Mouse (Mus musculus): ENCODE data around the gene Abl2. TPM values are rescaled to one million over a fixed set of nuclear protein-coding genes. Genes with fewer than 3 reads are reported as not detected.

The Abl2 gene
- polyA plus RNA-seq, 1 experiment from 2014 or later, result 3.9 TPM

- H3K4me1 ChIP-seq, result no peaks in the 10 kb centered on the region
- no peak for ATAC-seq (ENCODE audit: borderline replicate concordance, extremely low read depth, low FRiP score, low TSS enrichment)
- no peak overlapping the region for H3K4me2 ChIP-seq
- peaks cover 38% of the 10 kb centered on the region for H3K36me3 ChIP-seq
- WGBS, result 85% methylated on average over 10 of the region's 10 CpGs
- H3K4me3 ChIP-seq, result no peak overlapping the region
- no peaks in the 10 kb centered on the region for H3K9me3 ChIP-seq
- no peak overlapping the region for H3K27ac ChIP-seq
- no peaks in the 10 kb centered on the region for H3K27me3 ChIP-seq
- H3K9ac ChIP-seq, result no peak overlapping the region
These were observed 83.2 kb downstream of the Abl2 start for GRCm38 (mm10) chr1:156641808-156642207.

DNA sequence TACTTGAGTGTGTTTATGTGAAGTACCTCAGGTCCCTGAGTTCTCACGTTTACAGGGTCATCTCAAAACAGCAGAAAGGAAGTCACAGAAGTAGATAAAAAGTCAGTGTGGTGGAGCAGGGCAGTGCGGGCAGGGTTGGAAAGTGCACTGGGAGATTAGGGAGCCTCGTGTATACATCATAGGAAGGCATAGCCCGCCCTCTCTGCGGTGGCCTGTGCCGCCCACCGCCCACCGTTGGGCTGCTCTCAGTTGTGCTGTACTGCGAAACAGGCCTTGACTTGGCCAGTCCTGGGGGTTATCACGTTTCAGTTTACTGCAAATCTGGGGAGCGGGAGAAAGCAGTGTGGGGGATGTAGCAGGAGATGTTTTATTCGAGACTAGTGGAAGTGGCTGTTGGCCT is 84.2 kb downstream of the Abl2 start:
- no peak for ATAC-seq (ENCODE audit: borderline replicate concordance, extremely low read depth, low FRiP score, low TSS enrichment)
- 61% methylated on average over 12 of the region's 12 CpGs for WGBS
- no peak overlapping the region for H3K4me2 ChIP-seq
- no peaks in the 10 kb centered on the region for H3K27me3 ChIP-seq
- H3K9me3 ChIP-seq, result no peaks in the 10 kb centered on the region
- H3K27ac ChIP-seq, result no peak overlapping the region
- no peak overlapping the region for H3K4me3 ChIP-seq
- no peaks in the 10 kb centered on the region for H3K4me1 ChIP-seq
- H3K36me3 ChIP-seq, result peaks cover 42% of the 10 kb centered on the region
- H3K9ac ChIP-seq, result no peak overlapping the region

DNA sequence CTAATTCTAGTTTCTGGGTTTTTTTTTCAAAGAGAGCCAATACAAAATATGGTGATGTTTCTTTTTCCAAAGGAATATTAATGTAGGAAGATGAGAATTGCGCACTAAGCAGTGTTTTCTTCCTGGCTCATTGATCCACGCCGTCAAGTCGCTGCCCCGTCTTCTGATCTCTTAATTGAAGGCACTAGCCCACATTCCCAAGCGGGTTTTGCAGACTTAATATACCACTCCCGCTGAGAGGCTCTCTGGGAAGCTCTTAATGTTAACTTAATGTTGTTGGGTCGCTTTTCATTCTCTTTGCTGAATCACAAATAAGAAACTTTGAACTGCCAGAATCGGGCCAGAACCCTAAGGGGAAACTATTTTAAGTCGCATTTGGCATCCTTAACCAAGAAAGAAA is 85.5 kb downstream of the Abl2 start:
- peaks cover 42% of the 10 kb centered on the region for H3K36me3 ChIP-seq
- WGBS, result 82% methylated on average over 10 of the region's 10 CpGs

DNA sequence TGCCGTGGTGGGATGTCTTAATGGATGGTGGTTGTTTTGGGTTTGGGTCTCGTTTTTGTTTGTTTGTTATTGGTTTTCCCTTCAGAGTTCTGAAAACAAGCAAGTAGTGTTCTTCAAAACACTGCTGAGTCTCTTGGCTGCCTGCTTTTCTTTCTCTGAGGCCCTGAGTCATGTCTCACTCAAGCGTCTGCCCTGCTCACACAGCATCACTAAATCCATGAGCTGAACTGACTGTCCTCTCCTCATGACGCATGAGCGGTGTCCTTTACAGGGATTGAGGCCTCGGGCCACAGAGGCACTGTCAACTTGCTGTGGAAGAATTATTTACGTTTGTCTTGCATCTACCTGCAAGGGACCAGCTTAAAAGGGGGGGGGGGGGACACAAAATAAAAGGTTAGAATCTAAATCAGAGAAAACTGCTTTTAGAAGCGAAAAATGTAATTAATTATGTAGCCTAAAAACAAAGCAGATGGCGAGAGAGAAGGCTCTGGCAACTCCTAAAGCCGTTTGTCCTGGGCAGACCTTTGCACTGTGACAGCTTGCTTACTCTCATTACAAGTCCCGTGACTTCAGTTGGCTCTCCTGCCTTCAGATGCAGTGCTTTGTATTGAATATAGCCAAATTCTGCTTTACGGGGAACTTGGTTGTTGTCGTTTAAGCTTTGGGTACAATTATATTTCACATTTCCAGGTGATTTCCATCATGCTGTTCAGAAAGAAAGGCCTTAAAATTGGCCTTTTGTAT is 86.4 kb downstream of the Abl2 start:
- Histone ChIP-seq H3K27ac (no peak overlapping the region), H3K4me2 (no peak overlapping the region), H3K27me3 (no peaks in the 10 kb centered on the region), H3K36me3 (peaks cover 40% of the 10 kb centered on the region), H3K4me3 (no peak overlapping the region), H3K4me1 (no peaks in the 10 kb centered on the region), H3K9ac (no peak overlapping the region), H3K9me3 (no peaks in the 10 kb centered on the region)
- no peak for ATAC-seq (ENCODE audit: borderline replicate concordance, extremely low read depth, low FRiP score, low TSS enrichment)
- WGBS, result 76% methylated on average over 13 of the region's 13 CpGs

More for the DNA sequence above, 85.5 kb downstream of the Abl2 start:
- Histone ChIP-seq H3K9ac (no peak overlapping the region), H3K27me3 (no peaks in the 10 kb centered on the region), H3K27ac (no peak overlapping the region), H3K4me3 (no peak overlapping the region), H3K4me2 (no peak overlapping the region), H3K4me1 (no peaks in the 10 kb centered on the region), H3K9me3 (no peaks in the 10 kb centered on the region)
- no peak for ATAC-seq (ENCODE audit: borderline replicate concordance, extremely low read depth, low FRiP score, low TSS enrichment)

DNA sequence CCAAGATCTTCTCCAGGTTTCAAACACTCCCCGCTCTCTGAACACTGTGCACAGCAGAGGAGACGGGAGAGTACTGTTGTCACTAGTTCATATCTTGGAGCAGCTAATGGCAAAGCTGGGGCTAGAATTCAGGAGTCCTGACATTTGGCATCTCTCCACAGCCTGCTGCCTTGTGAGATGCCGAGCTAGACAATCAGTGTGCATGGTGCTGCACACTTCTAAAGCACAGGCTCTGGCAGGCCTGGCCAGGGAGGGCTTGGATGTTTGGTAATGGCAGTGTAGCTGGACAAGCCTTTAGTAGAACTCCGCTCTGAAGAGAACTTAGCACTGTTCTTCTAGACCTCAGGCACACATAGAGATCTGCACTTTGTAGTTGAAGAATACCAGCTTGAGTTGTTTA is 87.4 kb downstream of the Abl2 start:
- Histone ChIP-seq H3K4me3 (no peak overlapping the region), H3K4me2 (no peak overlapping the region), H3K27ac (no peak overlapping the region), H3K27me3 (no peaks in the 10 kb centered on the region), H3K9ac (no peak overlapping the region), H3K36me3 (peaks cover 31% of the 10 kb centered on the region), H3K4me1 (no peaks in the 10 kb centered on the region), H3K9me3 (no peaks in the 10 kb centered on the region)
- 78% methylated on average over 4 of the region's 4 CpGs for WGBS
- no peak for ATAC-seq (ENCODE audit: borderline replicate concordance, extremely low read depth, low FRiP score, low TSS enrichment)

DNA sequence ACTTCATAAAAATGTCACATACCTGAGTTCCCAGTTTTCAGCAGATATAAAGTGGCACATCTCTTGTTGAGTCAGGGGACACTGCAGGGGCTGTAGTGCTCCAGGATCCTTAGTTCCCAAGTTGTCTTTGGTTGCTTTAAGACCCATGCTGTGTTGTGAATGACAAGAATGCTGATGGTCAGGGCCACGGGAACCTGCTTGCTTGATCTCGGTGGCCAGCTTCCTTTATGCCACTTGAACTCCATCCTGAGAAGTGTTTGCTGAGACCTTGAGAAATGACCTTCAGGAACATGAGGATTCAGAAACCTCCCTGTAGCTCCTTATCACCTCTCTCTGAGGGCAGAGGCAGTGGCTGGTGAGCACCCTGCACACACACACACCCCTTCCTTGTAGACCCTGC is 90.1 kb downstream of the Abl2 start:
- no peaks in the 10 kb centered on the region for H3K9me3 ChIP-seq
- no peaks in the 10 kb centered on the region for H3K27me3 ChIP-seq
- 30% methylated on average over 2 of the region's 2 CpGs for WGBS
- no peak overlapping the region for H3K27ac ChIP-seq
- peaks cover 9% of the 10 kb centered on the region; the same call in 1 of the 2 replicates for H3K36me3 ChIP-seq
- no peak overlapping the region for H3K4me3 ChIP-seq
- no peak for ATAC-seq (ENCODE audit: borderline replicate concordance, extremely low read depth, low FRiP score, low TSS enrichment)
- H3K4me1 ChIP-seq, result peaks cover 11% of the 10 kb centered on the region; the same call in 1 of the 2 replicates
- no peak overlapping the region for H3K9ac ChIP-seq
- H3K4me2 ChIP-seq, result no peak overlapping the region

GRCm38 (mm10) chr1:156650631-156651030 is 92.0 kb downstream of the Abl2 start:
- Histone ChIP-seq H3K4me1 (peaks cover 11% of the 10 kb centered on the region; the same call in 1 of the 2 replicates), H3K27me3 (no peaks in the 10 kb centered on the region), H3K4me3 (no peak overlapping the region), H3K4me2 (no peak overlapping the region), H3K27ac (no peak overlapping the region), H3K9me3 (no peaks in the 10 kb centered on the region), H3K36me3 (peaks cover 9% of the 10 kb centered on the region; the same call in 1 of the 2 replicates), H3K9ac (no peak overlapping the region)
- no peak for ATAC-seq (ENCODE audit: borderline replicate concordance, extremely low read depth, low FRiP score, low TSS enrichment)
- 63% methylated on average over 9 of the region's 9 CpGs for WGBS

GRCm38 (mm10) chr1:156652189-156652822 is 93.7 kb downstream of the Abl2 start:
- Histone ChIP-seq H3K4me3 (no peak overlapping the region), H3K27me3 (no peaks in the 10 kb centered on the region), H3K4me2 (no peak overlapping the region), H3K27ac (peak overlapping the region; percentile 23; the same call in 1 of the 2 replicates), H3K4me1 (peaks cover 11% of the 10 kb centered on the region; the same call in 1 of the 2 replicates), H3K36me3 (peaks cover 6% of the 10 kb centered on the region; the same call in 1 of the 2 replicates), H3K9me3 (no peaks in the 10 kb centered on the region), H3K9ac (no peak overlapping the region)
- 43% methylated on average over 6 of the region's 6 CpGs for WGBS
- no peak for ATAC-seq (ENCODE audit: borderline replicate concordance, extremely low read depth, low FRiP score, low TSS enrichment)

GRCm38 (mm10) chr1:156654735-156655530 is 96.3 kb downstream of the Abl2 start:
- no peak overlapping the region for H3K4me3 ChIP-seq
- no peaks in the 10 kb centered on the region for H3K36me3 ChIP-seq
- H3K27ac ChIP-seq, result peak overlapping the region; percentile 27; the same call in 1 of the 2 replicates
- 62% methylated on average over 13 of the region's 13 CpGs for WGBS
- H3K9me3 ChIP-seq, result no peaks in the 10 kb centered on the region
- ATAC-seq (ENCODE audit: borderline replicate concordance, extremely low read depth, low FRiP score, low TSS enrichment), result no peak
- H3K4me1 ChIP-seq, result peaks cover 13% of the 10 kb centered on the region; the same call in 1 of the 2 replicates
- H3K9ac ChIP-seq, result no peak overlapping the region
- no peaks in the 10 kb centered on the region for H3K27me3 ChIP-seq
- no peak overlapping the region for H3K4me2 ChIP-seq

GRCm38 (mm10) chr1:156657523-156657922 is 98.9 kb downstream of the Abl2 start:
- Histone ChIP-seq H3K9me3 (no peaks in the 10 kb centered on the region), H3K27me3 (no peaks in the 10 kb centered on the region), H3K4me2 (no peak overlapping the region), H3K9ac (no peak overlapping the region), H3K27ac (no peak overlapping the region), H3K4me1 (peaks cover 11% of the 10 kb centered on the region; the same call in 1 of the 2 replicates), H3K4me3 (no peak overlapping the region), H3K36me3 (no peaks in the 10 kb centered on the region)
- ATAC-seq (ENCODE audit: borderline replicate concordance, extremely low read depth, low FRiP score, low TSS enrichment), result no peak
- 75% methylated on average over 4 of the region's 4 CpGs for WGBS

DNA sequence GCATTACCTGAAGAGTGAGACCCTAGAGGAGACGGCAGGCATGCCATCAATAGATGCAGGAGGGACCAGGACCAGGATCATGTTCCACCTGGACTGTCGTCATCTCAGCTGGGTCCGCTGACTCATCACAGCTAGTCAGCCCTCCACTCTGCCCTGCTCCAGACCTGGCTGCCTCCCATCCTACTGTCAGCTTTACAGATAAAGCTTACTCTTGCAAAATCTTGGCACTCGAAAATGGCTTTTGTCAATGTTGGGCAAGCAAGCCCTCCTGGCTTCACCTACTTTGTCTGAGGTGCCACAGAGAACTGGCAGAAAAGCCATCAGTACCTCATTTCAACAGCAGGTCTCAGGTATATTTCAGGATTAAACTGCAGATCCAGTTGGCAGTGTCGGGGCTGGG is 100.1 kb downstream of the Abl2 start:
- no peaks in the 10 kb centered on the region for H3K36me3 ChIP-seq
- no peaks in the 10 kb centered on the region for H3K9me3 ChIP-seq
- H3K4me1 ChIP-seq, result 0 out of 2 replicates have a peak, but pooled peaks cover 6% of the 10 kb centered on the region
- no peak for ATAC-seq (ENCODE audit: borderline replicate concordance, extremely low read depth, low FRiP score, low TSS enrichment)
- no peaks in the 10 kb centered on the region for H3K27me3 ChIP-seq
- no peak overlapping the region for H3K9ac ChIP-seq
- no peak overlapping the region for H3K27ac ChIP-seq
- H3K4me2 ChIP-seq, result no peak overlapping the region
- H3K4me3 ChIP-seq, result no peak overlapping the region
- 73% methylated on average over 5 of the region's 5 CpGs for WGBS

All from lung, embryonic 15.5 days (tissue).